Mouse (Mus musculus): ENCODE data around the gene Shisa6. TPM values are rescaled to one million over a fixed set of nuclear protein-coding genes. Genes with fewer than 3 reads are reported as not detected.

Gene Shisa6
- polyA plus RNA-seq, 1 experiment: not detected

DNA sequence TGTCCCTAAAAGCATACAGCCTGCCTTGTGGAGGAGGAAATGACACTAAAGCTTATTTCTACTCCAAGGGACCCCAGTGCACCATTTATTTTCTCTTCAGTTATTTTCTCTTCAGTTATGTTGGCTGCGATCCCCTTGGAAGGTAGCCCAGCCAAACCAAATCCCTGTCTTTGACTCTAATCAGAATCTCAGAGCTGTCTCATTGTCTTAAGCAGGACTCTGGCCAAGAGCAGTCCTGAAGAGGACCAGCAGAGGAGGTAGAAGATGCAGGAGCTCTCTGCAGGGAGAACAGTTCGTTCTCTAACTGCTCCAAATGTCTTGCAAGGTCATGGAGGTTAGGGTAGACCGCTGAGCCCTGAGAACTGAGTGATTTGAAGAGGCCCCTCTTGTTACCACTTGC, 138.2 kb downstream of the Shisa6 start:
- H3K27ac ChIP-seq (ENCODE audit: insufficient read depth, low read depth, low read length): no peak overlapping the region
- H3K27me3 ChIP-seq (ENCODE audit: control insufficient read depth, insufficient read depth, low read length): no peaks in the 10 kb centered on the region
- no peak for TF ChIP-seq POLR2A (IDR thresholded peaks at IDR 0.05; ENCODE audit: low read depth, low read length)
- no peak for TF ChIP-seq CTCF (IDR thresholded peaks at IDR 0.05; ENCODE audit: extremely low read depth, insufficient read length, insufficient replicate concordance, low read depth, low read length)
- H3K4me3 ChIP-seq (ENCODE audit: low read depth, low read length): no peak overlapping the region
- H3K4me1 ChIP-seq (ENCODE audit: control insufficient read depth, insufficient read depth, insufficient read length, low read length): no peaks in the 10 kb centered on the region
- no peaks in the 10 kb centered on the region for H3K36me3 ChIP-seq (ENCODE audit: control insufficient read depth, insufficient read depth, low read length)
- WGBS: 64% methylated on average over 3 of the region's 3 CpGs

DNA sequence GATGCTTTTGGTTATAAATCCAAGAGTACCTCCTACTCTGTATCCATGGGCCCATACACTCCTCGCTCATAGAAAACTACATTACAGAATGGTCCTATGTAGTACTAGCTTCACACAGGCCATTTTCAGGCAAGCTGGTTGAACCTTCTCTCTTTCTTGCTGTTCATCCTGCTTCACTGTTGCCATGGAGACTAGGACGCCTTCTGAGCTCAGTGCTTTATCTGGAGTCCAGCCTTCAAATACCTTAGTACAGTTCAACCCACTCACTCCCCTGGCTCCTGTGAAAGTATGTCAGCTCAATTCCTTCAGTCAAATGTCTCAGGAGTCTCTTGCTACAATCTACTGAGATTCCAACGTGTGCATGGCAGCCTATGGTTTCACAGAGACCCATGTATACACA, 154.0 kb downstream of the Shisa6 start:
- Histone ChIP-seq H3K36me3 (ENCODE audit: control insufficient read depth, insufficient read depth, low read length) (no peaks in the 10 kb centered on the region), H3K27me3 (ENCODE audit: control insufficient read depth, insufficient read depth, low read length) (no peaks in the 10 kb centered on the region), H3K27ac (ENCODE audit: insufficient read depth, low read depth, low read length) (no peak overlapping the region), H3K4me3 (ENCODE audit: low read depth, low read length) (no peak overlapping the region), H3K4me1 (ENCODE audit: control insufficient read depth, insufficient read depth, insufficient read length, low read length) (no peaks in the 10 kb centered on the region)
- 59% methylated on average over 3 of the region's 3 CpGs for WGBS
- TF ChIP-seq CTCF (IDR thresholded peaks at IDR 0.05; ENCODE audit: extremely low read depth, insufficient read length, insufficient replicate concordance, low read depth, low read length): no peak
- TF ChIP-seq POLR2A (IDR thresholded peaks at IDR 0.05; ENCODE audit: low read depth, low read length): no peak

DNA sequence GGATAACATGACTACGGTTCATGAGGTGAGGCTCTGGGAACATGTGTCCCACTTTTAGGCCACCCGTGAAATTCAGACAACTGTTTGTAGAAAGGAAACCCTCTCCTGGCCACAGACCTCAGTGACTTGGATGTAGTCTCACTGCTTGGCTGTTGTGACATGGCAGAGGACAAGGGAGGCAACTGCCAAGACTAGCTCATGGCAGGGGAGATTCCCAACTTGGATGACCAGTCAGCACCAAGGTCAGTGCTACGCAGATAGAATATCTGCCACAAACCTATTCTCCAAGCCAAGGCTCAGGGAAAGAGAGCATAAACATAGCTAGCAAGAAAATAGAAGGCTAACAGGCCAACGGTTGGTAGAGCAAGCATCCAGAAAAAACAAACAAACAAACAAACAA, 156.0 kb downstream of the Shisa6 start:
- H3K4me3 ChIP-seq (ENCODE audit: low read depth, low read length): no peak overlapping the region
- H3K27ac ChIP-seq (ENCODE audit: insufficient read depth, low read depth, low read length): no peak overlapping the region
- H3K4me1 ChIP-seq (ENCODE audit: control insufficient read depth, insufficient read depth, insufficient read length, low read length): no peaks in the 10 kb centered on the region
- TF ChIP-seq POLR2A (IDR thresholded peaks at IDR 0.05; ENCODE audit: low read depth, low read length) (no peak), CTCF (IDR thresholded peaks at IDR 0.05; ENCODE audit: extremely low read depth, insufficient read length, insufficient replicate concordance, low read depth, low read length) (no peak)
- H3K36me3 ChIP-seq (ENCODE audit: control insufficient read depth, insufficient read depth, low read length): no peaks in the 10 kb centered on the region
- no peaks in the 10 kb centered on the region for H3K27me3 ChIP-seq (ENCODE audit: control insufficient read depth, insufficient read depth, low read length)
- WGBS: 76% methylated on average over 4 of the region's 4 CpGs

DNA sequence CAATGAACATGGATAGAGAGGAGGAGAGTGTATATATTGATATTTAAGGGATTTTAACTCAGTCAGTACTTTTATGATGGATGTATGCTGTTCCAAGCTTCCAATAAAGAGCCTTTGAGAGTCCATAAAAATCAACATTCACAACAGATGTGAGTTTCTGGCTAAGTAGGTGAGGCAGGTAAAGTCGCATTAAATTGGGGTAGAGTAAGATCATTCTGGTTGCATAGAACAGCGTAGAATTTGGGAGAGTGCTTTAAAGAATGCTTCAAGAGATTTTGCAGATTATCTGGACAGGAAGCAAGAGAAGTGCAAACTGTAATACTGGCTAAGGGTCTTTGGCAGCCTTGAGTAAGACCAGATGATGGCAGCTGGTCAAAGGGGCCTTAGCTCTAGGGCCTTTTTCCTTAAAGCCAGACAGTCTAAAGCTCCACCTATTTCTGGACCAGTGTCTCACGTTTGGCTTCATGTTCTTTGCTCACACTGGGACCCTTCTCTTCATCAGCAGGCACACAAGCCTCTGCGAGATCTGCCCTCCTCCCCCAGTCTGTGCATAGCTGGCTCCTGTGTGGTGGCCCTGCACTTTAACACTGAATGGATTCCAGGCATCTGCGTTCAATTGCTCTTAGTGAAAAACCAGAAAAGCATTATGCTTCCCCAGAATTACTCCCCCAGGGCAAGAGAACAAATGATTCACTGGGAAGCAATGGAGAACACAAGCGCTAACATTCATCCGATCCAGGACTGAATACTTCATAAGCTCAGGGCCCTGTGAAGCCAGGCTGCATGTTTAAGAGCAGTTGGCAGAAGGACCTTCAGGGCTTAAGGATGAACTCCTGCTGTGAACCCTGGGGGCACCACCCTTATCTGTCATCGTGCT, 158.7 kb downstream of the Shisa6 start:
- Histone ChIP-seq H3K27ac (ENCODE audit: insufficient read depth, low read depth, low read length) (no peak overlapping the region), H3K27me3 (ENCODE audit: control insufficient read depth, insufficient read depth, low read length) (no peaks in the 10 kb centered on the region), H3K4me1 (ENCODE audit: control insufficient read depth, insufficient read depth, insufficient read length, low read length) (no peaks in the 10 kb centered on the region), H3K36me3 (ENCODE audit: control insufficient read depth, insufficient read depth, low read length) (no peaks in the 10 kb centered on the region), H3K4me3 (ENCODE audit: low read depth, low read length) (no peak overlapping the region)
- 64% methylated on average over 8 of the region's 8 CpGs for WGBS
- no peak for TF ChIP-seq POLR2A (IDR thresholded peaks at IDR 0.05; ENCODE audit: low read depth, low read length)
- TF ChIP-seq CTCF (IDR thresholded peaks at IDR 0.05; ENCODE audit: extremely low read depth, insufficient read length, insufficient replicate concordance, low read depth, low read length): no peak

DNA sequence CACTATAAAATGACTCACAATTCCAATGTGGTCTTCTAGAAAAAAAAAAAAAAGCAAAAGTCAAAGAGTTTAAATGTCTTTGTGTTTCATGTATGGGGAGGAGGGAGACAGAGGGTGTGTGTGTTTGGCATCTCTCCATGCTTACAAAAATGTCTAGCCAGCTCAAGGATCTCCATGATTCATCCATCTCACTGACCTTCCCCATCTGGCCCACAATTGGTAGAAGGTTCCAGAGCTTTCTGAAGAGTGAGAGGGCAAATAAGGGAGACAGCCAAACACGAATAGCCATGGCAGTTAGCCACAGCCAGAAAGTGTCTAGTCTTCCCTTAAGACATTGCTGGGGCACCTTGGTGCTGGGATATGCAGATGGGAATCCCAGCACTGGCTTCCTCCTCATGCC, 166.0 kb downstream of the Shisa6 start:
- WGBS: 76% methylated on average over 1 of the region's 1 CpGs
- no peak overlapping the region for H3K27ac ChIP-seq (ENCODE audit: insufficient read depth, low read depth, low read length)
- TF ChIP-seq POLR2A (IDR thresholded peaks at IDR 0.05; ENCODE audit: low read depth, low read length) (no peak), CTCF (IDR thresholded peaks at IDR 0.05; ENCODE audit: extremely low read depth, insufficient read length, insufficient replicate concordance, low read depth, low read length) (no peak)
- H3K27me3 ChIP-seq (ENCODE audit: control insufficient read depth, insufficient read depth, low read length): no peaks in the 10 kb centered on the region
- no peaks in the 10 kb centered on the region for H3K36me3 ChIP-seq (ENCODE audit: control insufficient read depth, insufficient read depth, low read length)
- H3K4me1 ChIP-seq (ENCODE audit: control insufficient read depth, insufficient read depth, insufficient read length, low read length): no peaks in the 10 kb centered on the region
- no peak overlapping the region for H3K4me3 ChIP-seq (ENCODE audit: low read depth, low read length)

DNA sequence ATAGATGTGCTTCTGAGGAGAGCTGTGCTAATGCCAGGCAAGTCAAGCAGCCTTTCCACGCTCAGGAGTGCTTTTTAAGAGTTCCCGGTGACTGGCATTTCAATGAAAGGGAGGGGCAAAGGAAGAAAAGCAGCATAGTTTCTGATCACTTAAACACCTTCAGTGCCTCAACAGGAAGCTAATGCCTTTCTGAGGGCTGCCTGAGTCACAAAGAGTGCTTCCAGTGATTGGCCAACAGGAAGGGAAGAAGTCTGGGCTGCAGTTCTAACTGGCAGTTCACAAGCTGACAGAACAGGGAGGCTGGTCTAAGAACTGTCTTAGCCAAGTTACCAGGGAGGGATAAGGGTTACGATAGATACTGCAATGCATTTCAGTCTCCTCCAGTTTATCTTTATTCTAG, 180.9 kb downstream of the Shisa6 start:
- H3K27ac ChIP-seq (ENCODE audit: insufficient read depth, low read depth, low read length): no peak overlapping the region
- WGBS: 61% methylated on average over 3 of the region's 3 CpGs
- TF ChIP-seq POLR2A (IDR thresholded peaks at IDR 0.05; ENCODE audit: low read depth, low read length): no peak
- TF ChIP-seq CTCF (IDR thresholded peaks at IDR 0.05; ENCODE audit: extremely low read depth, insufficient read length, insufficient replicate concordance, low read depth, low read length): no peak
- no peak overlapping the region for H3K4me3 ChIP-seq (ENCODE audit: low read depth, low read length)
- no peaks in the 10 kb centered on the region for H3K27me3 ChIP-seq (ENCODE audit: control insufficient read depth, insufficient read depth, low read length)
- no peaks in the 10 kb centered on the region for H3K36me3 ChIP-seq (ENCODE audit: control insufficient read depth, insufficient read depth, low read length)
- H3K4me1 ChIP-seq (ENCODE audit: control insufficient read depth, insufficient read depth, insufficient read length, low read length): no peaks in the 10 kb centered on the region

DNA sequence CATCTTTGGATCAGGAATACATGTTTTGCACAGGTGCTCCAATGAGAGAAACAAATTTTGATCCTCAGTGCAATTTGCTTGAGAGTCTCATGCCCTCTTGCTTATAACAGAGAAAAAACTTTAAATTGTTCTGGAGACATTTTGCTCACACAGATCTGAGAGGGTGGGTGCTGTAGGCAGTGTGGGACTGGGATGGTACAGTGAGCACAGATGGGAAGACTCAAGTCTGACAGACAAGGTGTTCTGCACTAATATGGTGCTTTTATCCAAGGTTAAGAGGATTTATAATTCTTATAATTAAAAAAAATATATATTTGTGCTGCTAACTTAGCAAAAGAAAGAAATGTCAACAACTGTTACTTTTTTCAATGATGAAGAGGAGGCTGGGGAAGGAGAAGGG, 189.5 kb downstream of the Shisa6 start:
- TF ChIP-seq CTCF (IDR thresholded peaks at IDR 0.05; ENCODE audit: extremely low read depth, insufficient read length, insufficient replicate concordance, low read depth, low read length) (no peak), POLR2A (IDR thresholded peaks at IDR 0.05; ENCODE audit: low read depth, low read length) (no peak)
- H3K36me3 ChIP-seq (ENCODE audit: control insufficient read depth, insufficient read depth, low read length): no peaks in the 10 kb centered on the region
- no peaks in the 10 kb centered on the region for H3K27me3 ChIP-seq (ENCODE audit: control insufficient read depth, insufficient read depth, low read length)
- H3K4me3 ChIP-seq (ENCODE audit: low read depth, low read length): no peak overlapping the region
- no peaks in the 10 kb centered on the region for H3K4me1 ChIP-seq (ENCODE audit: control insufficient read depth, insufficient read depth, insufficient read length, low read length)
- H3K27ac ChIP-seq (ENCODE audit: insufficient read depth, low read depth, low read length): no peak overlapping the region

All from small intestine, adult 2 months (tissue).